Comparison of ENCODE assay signal across 8 mouse cellular contexts in genomic region chr7:81212261-81212681, GRCm38 (mm10). TPM values are rescaled to one million over a fixed set of nuclear protein-coding genes. Genes with fewer than 3 reads are reported as not detected.
DNase-seq lines count a peak whose midpoint lies in the region; ATAC-seq and TF ChIP-seq lines count a peak whose summit lies in the region.

No protein-coding gene starts in this region.

- peak overlapping the region; percentile 55; the same call in 1 of the 2 replicates for H3K9ac ChIP-seq in hindbrain, embryonic 13.5 days
- peak overlapping the region; percentile 54; the same call in 1 of the 2 replicates for H3K9ac ChIP-seq in limb, embryonic 14.5 days (ENCODE audit: low read depth, low read length, severe bottlenecking)
- H3K9ac ChIP-seq in midbrain, embryonic 12.5 days (replicated peaks) = peak overlapping the region; percentile 37

- H3K27ac ChIP-seq in bone marrow, adult 2 months (ENCODE audit: control insufficient read depth, insufficient read depth, low read depth, low read length, poor library complexity) = peak overlapping the region; percentile 97
- peak overlapping the region; percentile 13; the same call in 1 of the 2 replicates for H3K27ac ChIP-seq in hindbrain, embryonic 13.5 days
- peak overlapping the region; percentile 34; the same call in 1 of the 2 replicates for H3K27ac ChIP-seq in limb, embryonic 14.5 days (replicated peaks; ENCODE audit: low read depth, low read length)
- peak overlapping the region; percentile 60 for H3K27ac ChIP-seq in midbrain, embryonic 12.5 days (replicated peaks)
- peak overlapping the region; percentile 85 for H3K27ac ChIP-seq in spleen, adult 2 months (ENCODE audit: insufficient read depth, low read length)

- H3K36me3 ChIP-seq in hindbrain, embryonic 13.5 days = no peaks in the 10 kb centered on the region
- H3K36me3 ChIP-seq in limb, embryonic 14.5 days (ENCODE audit: control insufficient read depth, insufficient read depth, low read length) = no peaks in the 10 kb centered on the region
- no peaks in the 10 kb centered on the region for H3K36me3 ChIP-seq in midbrain, embryonic 12.5 days
- no peaks in the 10 kb centered on the region for H3K36me3 ChIP-seq in spleen, adult 2 months (ENCODE audit: control insufficient read depth, insufficient read depth, low read length)

- TF ChIP-seq POLR2A in bone marrow, adult 2 months (IDR thresholded peaks at IDR 0.05; ENCODE audit: borderline replicate concordance, control insufficient read depth, low read depth, low read length) = peak; percentile 50; the same call in 1 of the 2 replicates
- no peak for TF ChIP-seq POLR2A in limb, embryonic 14.5 days (IDR thresholded peaks at IDR 0.05; ENCODE audit: borderline replicate concordance, extremely low read depth, insufficient read depth, insufficient read length)
- TF ChIP-seq POLR2A in spleen, adult 2 months (IDR thresholded peaks at IDR 0.05; ENCODE audit: low read depth, low read length) = no peak

- H3K9me3 ChIP-seq in hindbrain, embryonic 13.5 days = no peaks in the 10 kb centered on the region
- no peaks in the 10 kb centered on the region for H3K9me3 ChIP-seq in limb, embryonic 14.5 days (ENCODE audit: control insufficient read depth, low read length)
- H3K9me3 ChIP-seq in midbrain, embryonic 12.5 days = no peaks in the 10 kb centered on the region

- H3K4me2 ChIP-seq in hindbrain, embryonic 13.5 days = peak overlapping the region; percentile 63
- H3K4me2 ChIP-seq in limb, embryonic 14.5 days (replicated peaks; ENCODE audit: low read depth, low read length, severe bottlenecking) = peak overlapping the region; percentile 54
- H3K4me2 ChIP-seq in midbrain, embryonic 12.5 days (replicated peaks) = peak overlapping the region; percentile 63

- no peaks in the 10 kb centered on the region for H3K4me1 ChIP-seq in bone marrow, adult 2 months (ENCODE audit: control insufficient read depth, insufficient read depth, low read length)
- H3K4me1 ChIP-seq in hindbrain, embryonic 13.5 days (replicated peaks) = peaks cover 22% of the 10 kb centered on the region
- no peaks in the 10 kb centered on the region for H3K4me1 ChIP-seq in limb, embryonic 14.5 days (ENCODE audit: control insufficient read depth, insufficient read depth, low read length)
- peaks cover 22% of the 10 kb centered on the region for H3K4me1 ChIP-seq in midbrain, embryonic 12.5 days
- peaks cover 7% of the 10 kb centered on the region; the same call in 1 of the 2 replicates for H3K4me1 ChIP-seq in spleen, adult 2 months (ENCODE audit: control insufficient read depth, insufficient read depth, insufficient read length)

- H3K27me3 ChIP-seq in hindbrain, embryonic 13.5 days = peaks cover 83% of the 10 kb centered on the region
- H3K27me3 ChIP-seq in limb, embryonic 14.5 days (ENCODE audit: control insufficient read depth, insufficient read depth, low read length) = peaks cover 42% of the 10 kb centered on the region
- H3K27me3 ChIP-seq in midbrain, embryonic 12.5 days = peaks cover 80% of the 10 kb centered on the region
- H3K27me3 ChIP-seq in spleen, adult 2 months (ENCODE audit: control insufficient read depth, insufficient read depth, low read length) = peaks cover 11% of the 10 kb centered on the region

- peak; percentile 41; the same call in 1 of the 2 replicates for ATAC-seq in hindbrain, embryonic 13.5 days (ENCODE audit: low FRiP score)
- 0 out of 2 replicates have a peak, but pooled peaks have one; percentile 34 for ATAC-seq in limb, embryonic 14.5 days (ENCODE audit: low FRiP score, low read depth)
- ATAC-seq in midbrain, embryonic 12.5 days (ENCODE audit: low FRiP score, low read depth) = peak; percentile 65

- peak; percentile 57 to 66 for DNase-seq in CD8-positive naive resting alpha-beta T cell, adult 2 months (ENCODE audit: low read depth in 2 of 2, low spot score in 2 of 2)
- peak; percentile 58 for DNase-seq in gastrocnemius, adult 18-20 months (ENCODE audit: low spot score)
- DNase-seq in limb, embryonic 14.5 days (ENCODE audit: low spot score) = peak; percentile 25
- peak; percentile 58 to 73 for DNase-seq in spleen, adult 2 months (ENCODE audit: low read depth in 1 of 2, low spot score in 2 of 2)
- no peak for DNase-seq in adipocyte (ENCODE audit: low spot score)

- TF ChIP-seq CTCF in bone marrow, adult 2 months (IDR thresholded peaks at IDR 0.05; ENCODE audit: control insufficient read depth, insufficient read depth, low read length) = no peak
- no peak for TF ChIP-seq CTCF in spleen, adult 2 months (IDR thresholded peaks at IDR 0.05; ENCODE audit: extremely low read depth, insufficient read depth, insufficient read length, insufficient replicate concordance)

- WGBS in bone marrow, adult 2 months = under 1% methylated on average over 22 of the region's 22 CpGs
- 0% methylated on average over 22 of the region's 22 CpGs for WGBS in hindbrain, embryonic 13.5 days
- WGBS in limb, embryonic 14.5 days = 2% methylated on average over 22 of the region's 22 CpGs
- under 1% methylated on average over 22 of the region's 22 CpGs for WGBS in midbrain, embryonic 12.5 days
- 1% methylated on average over 22 of the region's 22 CpGs for WGBS in spleen, adult 2 months

- peak overlapping the region; percentile 67 for H3K4me3 ChIP-seq in bone marrow, adult 2 months (replicated peaks; ENCODE audit: control insufficient read depth, low read depth, low read length)
- peak overlapping the region; percentile 49 for H3K4me3 ChIP-seq in hindbrain, embryonic 13.5 days
- peak overlapping the region; percentile 52 for H3K4me3 ChIP-seq in limb, embryonic 14.5 days (replicated peaks; ENCODE audit: low read length)
- H3K4me3 ChIP-seq in midbrain, embryonic 12.5 days = peak overlapping the region; percentile 47
- peak overlapping the region; percentile 65 for H3K4me3 ChIP-seq in spleen, adult 2 months (ENCODE audit: extremely low read depth, insufficient read depth, insufficient read length)

RNA-seq across cellular contexts. Expression of gene Pde8a, which starts 1.1 kb away (rescaled TPM):
- 3.0 and 6.7 TPM in 2 replicates for polyA plus RNA-seq in bone marrow, adult 2 months (2011; ENCODE audit: insufficient read depth, insufficient read length, low replicate concordance, missing spikeins)
- 10 to 100 TPM; 13.2 to 13.8 TPM for total RNA-seq in gastrocnemius, adult 18-20 months (2021)
- polyA plus RNA-seq in hindbrain, embryonic 13.5 days (2015; fragmentation: Nextera tagmentation; extraction: Ambion mirVana) = 2.1 and 2.5 TPM in 2 replicates
- 8.1 and 8.2 TPM in 2 replicates for polyA plus RNA-seq in limb, embryonic 14.5 days (2012; rRNA removed)
- 5.5 and 6.6 TPM in 2 replicates for polyA plus RNA-seq in limb, embryonic 14.5 days (2014; fragmentation: Nextera tagmentation; extraction: Ambion mirVana)
- 2.9 and 3.2 TPM in 2 replicates for polyA plus RNA-seq in midbrain, embryonic 12.5 days (2016; fragmentation: Nextera tagmentation; extraction: Ambion mirVana)
- polyA plus RNA-seq in spleen, adult 2 months (2012; rRNA removed) = 5.5 and 6.3 TPM in 2 replicates

Comparison
In these comparisons a context has a peak if more than half of its experiments do, and no peak if none do; other contexts are left out.
1. H3K27ac ChIP-seq: peak in every context shown above with its lines; median percentile 97 in bone marrow, adult 2 months; 85 in spleen, adult 2 months; 60 in midbrain, embryonic 12.5 days; 34 in limb, embryonic 14.5 days; 13 in hindbrain, embryonic 13.5 days.